Mouse (Mus musculus): ENCODE measurements around the gene Gm20937.
"Not testable (repeated sequence)": the region's sequence is repeated elsewhere in the genome, so short reads cannot be mapped to it uniquely, and the experiment has no call there.

Gm20937 gene

GRCm38 (mm10) chrY:68294798-68295197 lies at the start of gene Gm20937:
TSS of gene Gm20937 (minus strand) at chrY:68294898.
- not testable (repeated sequence) for DNase-seq

Data from kidney, adult 8-10 months (tissue).